Mouse (Mus musculus) heart, embryonic 10.5 days (tissue): ENCODE results near the gene Clasp2. TPM values are rescaled to one million over a fixed set of nuclear protein-coding genes. Genes with fewer than 3 reads are reported as not detected.
"Not testable (repeated sequence)": the region's sequence is repeated elsewhere in the genome, so short reads cannot be mapped to it uniquely, and the experiment has no call there.

ENCODE experiments used
- DNase-seq: peaks from one replicate; pipeline ENCODE4 v3.0.0-alpha.2; 2017; ENCODE audit warnings: low spot score
- H3K27ac ChIP-seq: fragments of 300-500 bp; sonication (generic); 2 replicates; pipeline ENCODE4 v1.5.1; 2016; ENCODE audit warnings: mild to moderate bottlenecking
- H3K27me3 ChIP-seq: fragments of 300-500 bp; sonication (generic); 2 replicates; pipeline ENCODE4 v1.6.1; 2016; ENCODE audit warnings: mild to moderate bottlenecking; ENCODE audit not compliant: poor library complexity, insufficient read depth, severe bottlenecking
- H3K36me3 ChIP-seq: fragments of 300-500 bp; sonication (generic); 2 replicates; pipeline ENCODE4 v1.6.1; 2016; ENCODE audit warnings: mild to moderate bottlenecking, moderate library complexity
- H3K4me1 ChIP-seq: fragments of 300-500 bp; sonication (generic); 2 replicates; pipeline ENCODE4 v1.6.1; 2016; ENCODE audit warnings: mild to moderate bottlenecking
- H3K4me3 ChIP-seq: fragments of 300-500 bp; sonication (generic); 2 replicates; pipeline ENCODE4 v1.5.1; 2016; ENCODE audit warnings: mild to moderate bottlenecking, moderate library complexity
- H3K9me3 ChIP-seq: fragments of 300-500 bp; sonication (generic); 2 replicates; pipeline ENCODE4 v1.6.1; 2016; ENCODE audit warnings: mild to moderate bottlenecking, moderate library complexity
- WGBS: fragments of 180-500 bp; shearing (Covaris S2); methylation state at CpG from one replicate; pipeline ENCODE4 v1.1.7; 2016; 5-methylcytosine and 5-hydroxymethylcytosine counted together
- polyA plus RNA-seq: library from polyadenylated mRNA; unstranded; fragments of >200 nt; fragmentation: Nextera tagmentation; extraction: Ambion mirVana; gene quantifications from 2 replicates; pipeline ENCODE4 v1.2.1, GENCODE M21; 2016

The Clasp2 gene
- polyA plus RNA-seq, 1 experiment from 2014 or later = 24.3 TPM

GRCm38 (mm10) chr9:113857281-113857928 lies 116.1 kb downstream of the Clasp2 start:
- no peaks in the 10 kb centered on the region for H3K27me3 ChIP-seq
- H3K4me1 ChIP-seq = peaks cover 4% of the 10 kb centered on the region
- 81% methylated on average over 8 of the region's 8 CpGs for WGBS
- no peak overlapping the region for H3K27ac ChIP-seq
- DNase-seq = no peak
- H3K9me3 ChIP-seq = no peaks in the 10 kb centered on the region
- H3K36me3 ChIP-seq = peaks cover 24% of the 10 kb centered on the region
- no peak overlapping the region for H3K4me3 ChIP-seq

- Histone ChIP-seq H3K9me3 (no peaks in the 10 kb centered on the region), H3K4me3 (no peak overlapping the region), H3K27me3 (no peaks in the 10 kb centered on the region), H3K27ac (no peak overlapping the region), H3K36me3 (peaks cover 18% of the 10 kb centered on the region), H3K4me1 (peaks cover 4% of the 10 kb centered on the region)
- DNase-seq = no peak
- 54% methylated on average over 5 of the region's 5 CpGs for WGBS
Measured at GRCm38 (mm10) chr9:113857929-113858440, 116.7 kb downstream of the Clasp2 start.

- no peak for DNase-seq
- H3K27ac ChIP-seq = no peak overlapping the region
- no peak overlapping the region for H3K4me3 ChIP-seq
- H3K36me3 ChIP-seq = peaks cover 16% of the 10 kb centered on the region
- H3K27me3 ChIP-seq = no peaks in the 10 kb centered on the region
- peaks cover 4% of the 10 kb centered on the region for H3K4me1 ChIP-seq
- no peaks in the 10 kb centered on the region for H3K9me3 ChIP-seq
- WGBS = 84% methylated on average over 5 of the region's 5 CpGs
Measured at GRCm38 (mm10) chr9:113859420-113859819, 118.1 kb downstream of the Clasp2 start.

GRCm38 (mm10) chr9:113863370-113863999 lies 122.2 kb downstream of the Clasp2 start:
- Histone ChIP-seq H3K27me3 (no peaks in the 10 kb centered on the region), H3K27ac (no peak overlapping the region), H3K4me3 (no peak overlapping the region), H3K4me1 (peaks cover 4% of the 10 kb centered on the region), H3K36me3 (peaks cover 17% of the 10 kb centered on the region; the same call in 1 of the 2 replicates), H3K9me3 (no peaks in the 10 kb centered on the region)
- no peak for DNase-seq
- 86% methylated on average over 5 of the region's 5 CpGs for WGBS

GRCm38 (mm10) chr9:113867951-113868350 lies 126.7 kb downstream of the Clasp2 start:
- no peak for DNase-seq
- H3K27me3 ChIP-seq = no peaks in the 10 kb centered on the region
- WGBS = 83% methylated on average over 5 of the region's 5 CpGs
- no peak overlapping the region for H3K4me3 ChIP-seq
- no peaks in the 10 kb centered on the region for H3K4me1 ChIP-seq
- peaks cover 31% of the 10 kb centered on the region for H3K36me3 ChIP-seq
- no peak overlapping the region for H3K27ac ChIP-seq
- no peaks in the 10 kb centered on the region for H3K9me3 ChIP-seq

- no peak for DNase-seq
- Histone ChIP-seq H3K4me1 (peaks cover 5% of the 10 kb centered on the region; the same call in 1 of the 2 replicates), H3K27ac (no peak overlapping the region), H3K27me3 (no peaks in the 10 kb centered on the region), H3K9me3 (no peaks in the 10 kb centered on the region), H3K4me3 (no peak overlapping the region), H3K36me3 (peaks cover 44% of the 10 kb centered on the region)
- WGBS = 93% methylated on average over 3 of the region's 3 CpGs
Measured at GRCm38 (mm10) chr9:113894903-113895302, 153.6 kb downstream of the Clasp2 start.

GRCm38 (mm10) chr9:113903136-113903535 lies 161.9 kb downstream of the Clasp2 start:
- H3K36me3 ChIP-seq = peaks cover 66% of the 10 kb centered on the region
- H3K27ac ChIP-seq = no peak overlapping the region
- no peak for DNase-seq
- H3K4me3 ChIP-seq = no peak overlapping the region
- 80% methylated on average over 4 of the region's 4 CpGs for WGBS
- peaks cover 1% of the 10 kb centered on the region; the same call in 1 of the 2 replicates for H3K4me1 ChIP-seq
- H3K9me3 ChIP-seq = no peaks in the 10 kb centered on the region
- H3K27me3 ChIP-seq = no peaks in the 10 kb centered on the region

GRCm38 (mm10) chr9:113904315-113904714 lies 163.0 kb downstream of the Clasp2 start:
- H3K27me3 ChIP-seq, H3K4me3 ChIP-seq, H3K9me3 ChIP-seq, H3K27ac ChIP-seq, H3K4me1 ChIP-seq: not testable (repeated sequence)
- WGBS = 97% methylated on average over 6 of the region's 6 CpGs
- peak; percentile 24 for DNase-seq
- peaks cover 71% of the 10 kb centered on the region for H3K36me3 ChIP-seq

GRCm38 (mm10) chr9:113915789-113916188 lies 174.5 kb downstream of the Clasp2 start:
- no peaks in the 10 kb centered on the region for H3K27me3 ChIP-seq
- no peaks in the 10 kb centered on the region for H3K9me3 ChIP-seq
- H3K4me1 ChIP-seq = no peaks in the 10 kb centered on the region
- 88% methylated on average over 5 of the region's 5 CpGs for WGBS
- peaks cover 61% of the 10 kb centered on the region for H3K36me3 ChIP-seq
- no peak overlapping the region for H3K4me3 ChIP-seq
- H3K27ac ChIP-seq = no peak overlapping the region
- DNase-seq = no peak

- no peak overlapping the region for H3K27ac ChIP-seq
- 91% methylated on average over 5 of the region's 5 CpGs for WGBS
- H3K36me3 ChIP-seq = peaks cover 29% of the 10 kb centered on the region
- DNase-seq = no peak
- no peaks in the 10 kb centered on the region for H3K4me1 ChIP-seq
- H3K4me3 ChIP-seq = no peak overlapping the region
- H3K9me3 ChIP-seq = no peaks in the 10 kb centered on the region
- no peaks in the 10 kb centered on the region for H3K27me3 ChIP-seq
Measured at GRCm38 (mm10) chr9:113922677-113923076, 181.4 kb downstream of the Clasp2 start.

GRCm38 (mm10) chr9:113924883-113925282 lies 183.6 kb downstream of the Clasp2 start:
- Histone ChIP-seq H3K4me3 (no peak overlapping the region), H3K9me3 (no peaks in the 10 kb centered on the region)
- 90% methylated on average over 5 of the region's 5 CpGs for WGBS

GRCm38 (mm10) chr9:113928591-113928990 lies 187.3 kb downstream of the Clasp2 start:
- 78% methylated on average over 4 of the region's 4 CpGs for WGBS
- H3K4me3 ChIP-seq = no peak overlapping the region
- H3K36me3 ChIP-seq = 0 out of 2 replicates have a peak, but pooled peaks cover 4% of the 10 kb centered on the region
- peaks cover 10% of the 10 kb centered on the region for H3K4me1 ChIP-seq
- H3K9me3 ChIP-seq = no peaks in the 10 kb centered on the region
- H3K27me3 ChIP-seq = no peaks in the 10 kb centered on the region
- H3K27ac ChIP-seq = no peak overlapping the region
- DNase-seq = no peak

More at GRCm38 (mm10) chr9:113924883-113925282, 183.6 kb downstream of the Clasp2 start:
- Histone ChIP-seq H3K27me3 (no peaks in the 10 kb centered on the region), H3K27ac (no peak overlapping the region), H3K36me3 (peaks cover 22% of the 10 kb centered on the region), H3K4me1 (no peaks in the 10 kb centered on the region)
- DNase-seq = no peak

GRCm38 (mm10) chr9:113929676-113930075 lies 188.4 kb downstream of the Clasp2 start:
- Histone ChIP-seq H3K27ac (peak overlapping the region; percentile 91; the same call in 1 of the 2 replicates), H3K4me1 (peaks cover 10% of the 10 kb centered on the region), H3K27me3 (no peaks in the 10 kb centered on the region), H3K9me3 (no peaks in the 10 kb centered on the region), H3K36me3 (no peaks in the 10 kb centered on the region), H3K4me3 (peak overlapping the region; percentile 89)
- DNase-seq = no peak
- WGBS = 77% methylated on average over 1 of the region's 1 CpGs
